Mouse (Mus musculus) lung, postnatal 4 days (tissue): Measurements from ENCODE around the gene Amh.
A peak's percentile ranks its signal among the peaks of the same experiment; 100 is the strongest.

ENCODE experiments used
- DNase-seq, 2 experiments: peaks; one replicate each; pipeline ENCODE4 v3.0.0; 2021

The Amh gene

DNA sequence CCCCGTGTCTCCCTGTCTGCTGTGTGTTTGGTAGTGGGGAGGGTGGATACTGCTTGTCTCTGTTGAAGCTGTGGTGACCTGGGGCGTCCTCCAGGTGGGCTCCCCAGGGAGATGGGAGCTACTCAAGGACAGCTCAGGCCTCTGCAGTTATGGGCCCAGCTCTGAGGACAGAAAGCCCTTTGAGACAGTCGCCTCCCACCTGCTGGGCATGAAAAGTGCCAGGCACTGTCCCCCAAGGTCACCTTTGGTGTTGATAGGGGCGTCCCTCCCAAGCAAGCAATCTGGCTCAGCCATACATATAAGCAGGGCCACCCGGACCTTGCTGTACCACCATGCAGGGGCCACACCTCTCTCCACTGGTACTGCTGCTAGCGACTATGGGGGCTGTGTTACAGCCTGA, at the start of gene Amh:
Gene Amh, plus strand, starts transcription at position 328 of the 400 bp plus-strand sequence.
- DNase-seq, result no peak

DNA sequence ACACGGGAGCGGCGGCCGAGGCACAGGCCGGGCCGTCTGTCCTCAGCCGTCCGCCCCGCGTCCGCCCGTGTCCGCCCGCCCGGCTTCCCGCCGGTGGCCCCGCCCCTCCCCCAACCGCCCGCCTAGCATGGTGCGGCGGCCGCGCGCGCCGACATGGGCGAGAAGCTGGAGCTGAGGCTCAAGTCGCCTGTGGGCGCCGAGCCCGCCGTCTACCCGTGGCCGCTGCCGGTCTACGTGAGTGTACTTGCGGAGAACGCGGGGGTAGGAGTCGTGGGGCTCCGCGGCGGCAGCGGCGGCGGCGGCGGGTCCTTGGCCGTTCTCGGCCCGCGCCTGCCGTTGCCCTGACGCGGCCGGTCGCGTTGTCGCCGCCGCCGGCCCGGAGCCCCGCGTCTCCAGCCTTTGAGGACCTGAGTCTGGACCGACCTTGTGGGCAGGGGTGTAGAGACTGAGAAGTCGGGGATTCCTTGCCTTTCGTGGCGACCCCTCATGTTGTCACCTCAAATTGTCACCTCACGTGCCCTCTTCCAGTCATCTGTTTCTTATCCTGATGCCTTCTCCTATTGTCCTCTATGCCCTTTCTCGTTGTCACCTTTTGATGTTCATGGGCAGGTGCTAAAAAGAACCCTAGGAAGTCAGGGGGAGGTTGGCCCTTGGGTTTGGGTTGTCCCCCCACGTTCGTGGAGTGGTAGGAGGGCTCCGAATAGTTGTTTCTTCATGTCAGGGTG, 49.6 kb upstream of the Amh start:
- no peak for DNase-seq

DNA sequence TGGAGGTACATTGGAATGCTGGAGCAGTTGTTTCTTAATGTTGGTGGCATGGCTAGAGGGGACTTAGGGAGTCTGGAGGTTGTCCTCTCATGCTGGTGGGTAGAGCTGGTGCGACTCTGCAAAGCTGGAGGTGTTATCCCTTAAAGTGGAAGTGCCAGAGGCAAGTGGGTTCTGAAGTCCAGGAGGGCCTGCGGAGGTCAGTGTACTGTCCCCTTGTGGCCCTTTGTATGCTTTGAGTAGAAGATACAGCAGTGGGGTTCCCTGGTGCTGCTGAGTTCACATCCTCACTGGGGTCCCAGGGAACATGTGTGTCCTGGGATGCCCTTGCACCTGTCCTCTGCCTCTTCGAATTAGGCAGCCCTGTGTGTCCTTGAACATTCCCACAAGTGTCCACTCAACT, 48.9 kb upstream of the Amh start:
- DNase-seq, result no peak

DNA sequence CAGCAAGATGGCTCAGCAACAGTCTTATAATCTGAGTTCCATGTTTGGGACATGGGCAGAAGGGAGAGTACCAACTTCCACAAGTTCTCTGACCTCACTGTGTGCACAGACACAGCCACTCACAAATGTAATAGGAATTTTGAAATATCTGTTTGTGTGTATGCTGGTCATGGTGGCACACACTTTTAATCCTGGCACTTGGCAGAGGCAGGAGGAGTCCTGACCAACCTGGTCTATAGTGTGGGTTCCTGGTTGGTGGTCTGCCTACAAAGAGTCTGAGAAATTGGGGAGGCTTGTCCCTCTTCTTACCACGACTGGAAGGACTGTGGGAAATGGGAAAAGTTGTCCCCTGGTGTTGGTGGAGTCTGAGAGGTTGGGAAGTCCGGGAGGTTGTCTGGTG, 48.5 kb upstream of the Amh start:
- DNase-seq, result no peak

DNA sequence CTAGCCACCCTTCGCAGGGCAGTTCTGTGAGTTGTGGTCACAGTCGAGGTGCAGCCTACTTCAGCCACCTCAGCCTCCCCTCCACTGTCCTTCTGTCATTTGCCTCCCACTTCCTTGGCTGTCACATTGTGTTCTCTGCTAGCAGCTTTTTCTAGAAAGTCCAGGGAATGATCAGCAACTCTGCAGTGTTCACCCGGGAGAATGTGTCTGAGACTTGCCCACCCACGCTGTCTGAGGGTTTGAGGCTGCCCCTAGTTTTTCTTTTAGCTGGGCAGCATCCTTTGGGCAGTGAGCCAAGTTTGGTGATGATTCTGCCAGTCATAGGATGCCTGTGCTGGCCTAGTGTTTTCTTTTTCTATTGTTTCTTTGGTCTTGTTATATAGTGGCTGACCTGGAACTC, 48.1 kb upstream of the Amh start:
- no peak for DNase-seq

DNA sequence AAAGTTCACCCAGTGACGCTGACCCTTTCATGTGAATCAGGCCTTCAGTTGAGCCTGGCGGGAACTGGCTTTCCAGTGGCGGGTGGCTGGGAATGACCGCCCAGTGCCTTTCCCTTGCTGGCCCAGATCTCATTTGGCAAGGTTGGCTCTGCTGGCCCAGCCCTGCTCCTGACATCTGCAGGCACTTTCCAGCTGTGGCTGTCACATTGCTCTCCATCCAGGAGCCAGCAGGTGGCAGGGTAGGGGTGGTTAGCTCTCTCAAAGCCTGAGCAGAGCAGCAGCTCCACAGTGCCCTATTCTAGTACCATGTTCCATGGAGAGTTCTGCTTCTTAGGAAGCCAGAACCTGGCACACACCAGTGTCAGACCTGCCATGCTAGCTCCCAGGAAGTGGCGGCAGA, 47.3 kb upstream of the Amh start:
- peak; percentile 85 for DNase-seq

DNA sequence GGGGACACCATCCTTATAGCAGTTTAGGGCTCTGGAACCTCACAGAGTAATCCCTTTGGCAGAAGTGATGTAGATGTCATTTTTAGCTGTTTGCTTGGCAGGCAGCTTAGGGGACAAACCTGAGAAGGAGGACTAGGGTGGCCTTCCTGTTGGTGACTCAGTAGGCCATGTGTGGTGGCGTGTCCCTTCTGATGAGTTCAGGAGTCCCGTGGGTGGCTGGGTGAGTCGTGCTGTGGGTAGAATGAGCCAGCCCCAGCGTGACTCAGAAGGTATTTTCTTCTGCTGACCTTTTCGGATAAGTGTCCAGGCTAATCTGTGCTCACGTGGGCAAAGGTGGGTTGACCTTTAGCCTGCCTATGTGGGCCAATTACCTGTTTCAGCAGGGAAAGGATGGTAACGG, 46.4 kb upstream of the Amh start:
- no peak for DNase-seq

DNA sequence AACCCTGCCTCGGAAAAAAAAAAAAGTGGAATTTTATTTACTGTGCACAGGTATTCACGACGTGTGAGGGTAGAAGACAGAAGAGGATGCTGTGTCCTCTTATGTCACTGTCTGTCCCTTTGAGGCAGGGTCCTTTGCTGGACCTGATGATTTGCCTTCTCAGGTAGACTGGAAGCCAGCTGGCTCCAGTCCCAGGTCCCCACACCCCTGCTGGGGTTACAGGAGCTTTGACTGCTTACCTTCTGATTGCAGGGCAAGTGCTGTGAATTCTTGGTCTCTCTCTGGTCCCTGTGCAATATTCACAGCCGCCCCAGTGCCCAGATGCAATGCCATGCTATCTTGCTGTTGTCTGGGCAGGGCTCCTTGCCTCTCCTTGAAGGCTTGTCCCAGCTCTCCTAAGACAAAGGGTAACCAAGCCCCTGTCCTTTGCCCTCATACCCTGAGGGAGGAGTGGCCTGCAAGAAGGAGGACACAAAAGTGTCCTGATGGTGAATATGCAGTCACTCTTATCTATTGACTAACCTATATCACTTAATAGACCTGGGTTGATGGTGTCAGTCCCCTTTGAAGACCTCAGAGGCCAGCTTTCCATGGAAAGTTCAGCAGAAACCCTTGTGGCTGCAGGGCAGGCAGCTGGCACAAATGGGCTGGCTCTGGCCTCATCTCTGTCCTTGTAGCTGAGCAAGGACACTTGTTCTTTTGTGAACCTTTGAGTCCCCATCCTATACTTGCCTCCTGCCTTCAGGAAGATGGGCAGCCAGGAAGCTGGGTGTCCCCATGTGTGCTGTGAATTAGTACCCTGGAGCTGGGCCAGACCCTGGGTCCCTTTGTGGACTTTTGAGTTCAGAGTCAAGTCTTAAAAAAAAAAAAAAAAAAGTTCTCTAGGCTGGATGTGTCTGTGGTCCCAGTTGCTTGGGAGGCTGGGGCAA, 44.2 kb upstream of the Amh start:
- DNase-seq, result no peak

DNA sequence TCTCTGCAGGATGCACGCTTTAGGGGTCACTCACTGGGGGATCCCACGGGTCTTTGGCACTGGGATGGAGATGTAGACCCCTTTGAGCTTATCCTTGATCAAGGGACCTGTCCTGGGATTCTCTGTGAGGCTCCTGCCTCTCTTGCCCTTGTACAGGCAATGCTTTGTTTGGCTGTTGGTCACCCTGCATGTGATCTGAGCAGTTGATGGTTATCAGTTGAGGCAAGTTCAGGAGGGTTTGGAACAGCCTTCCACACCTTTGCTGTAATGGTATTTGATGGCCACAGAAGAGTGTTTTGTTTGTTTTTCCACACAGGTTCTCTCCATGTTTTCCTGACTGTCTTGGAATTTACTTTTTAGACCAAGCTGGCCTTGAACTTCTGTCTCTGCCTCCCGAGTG, 43.2 kb upstream of the Amh start:
- DNase-seq, result no peak

DNA sequence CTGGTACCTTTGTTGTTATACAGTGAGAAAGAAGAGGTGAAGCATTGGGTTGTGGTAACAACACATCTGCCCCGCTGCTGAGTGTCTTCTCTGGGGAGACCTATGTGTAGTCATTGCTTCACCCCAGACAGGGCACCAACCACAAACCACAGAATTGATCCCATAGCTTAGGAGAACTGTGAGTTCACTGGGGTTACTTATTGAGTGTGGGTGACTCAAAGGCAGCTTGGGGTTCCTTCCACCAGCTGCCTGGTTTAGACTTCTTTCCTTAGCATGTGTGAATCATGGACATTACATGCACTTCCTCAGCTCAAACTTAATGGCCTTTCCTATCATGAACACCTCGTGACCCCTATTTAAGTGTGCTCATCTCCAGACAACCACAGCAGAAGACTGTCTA, 41.5 kb upstream of the Amh start:
- no peak for DNase-seq

DNA sequence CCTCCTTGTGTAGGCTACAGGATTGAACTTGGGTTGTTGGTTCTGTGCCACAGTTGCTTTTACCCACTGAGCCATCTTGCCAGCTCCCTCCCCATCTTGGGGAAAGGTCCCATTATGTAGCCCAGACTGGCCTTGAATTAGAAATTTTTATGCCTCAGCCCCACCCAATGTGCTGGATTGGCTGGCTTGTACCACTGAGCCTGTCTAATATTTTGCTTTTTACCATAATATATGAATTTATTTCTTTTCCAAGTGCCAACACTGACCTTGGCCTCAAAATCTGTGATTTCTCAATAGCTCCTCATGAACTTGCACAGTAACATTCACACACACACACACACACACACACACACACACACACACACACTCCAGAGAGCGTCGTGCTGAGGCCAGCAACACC, 39.3 kb upstream of the Amh start:
- no peak for DNase-seq

DNA sequence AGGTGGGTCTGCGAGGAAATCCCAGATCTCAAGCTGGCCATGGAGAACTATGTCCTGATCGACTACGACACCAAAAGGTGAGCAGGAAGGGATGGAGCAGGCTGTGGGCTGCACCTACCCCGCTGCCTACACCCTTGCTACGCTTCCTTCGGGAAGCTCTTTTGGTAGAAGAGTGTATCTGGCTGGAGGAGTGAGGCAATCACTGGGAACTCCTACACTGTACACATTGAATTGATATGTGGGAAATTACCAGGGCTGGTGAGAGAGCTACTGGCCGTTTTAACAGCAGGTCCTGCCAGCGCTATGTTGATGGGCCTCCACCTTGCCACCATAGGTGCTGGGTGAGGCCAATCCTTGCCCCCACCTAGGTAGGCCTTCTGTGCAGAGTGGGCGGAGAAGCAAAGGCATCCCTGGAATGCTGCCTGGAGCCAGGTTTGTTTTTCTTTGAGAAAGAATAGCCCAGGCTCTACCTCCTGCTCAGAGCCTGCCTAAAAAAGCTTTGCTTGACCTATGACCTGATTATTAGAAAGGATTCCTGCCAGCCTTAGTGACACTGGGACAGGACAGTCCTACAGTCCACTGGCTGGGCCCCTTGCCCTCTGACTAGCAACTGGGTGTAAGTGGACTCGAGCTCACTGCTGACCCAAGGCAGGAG, 38.8 kb upstream of the Amh start:
- peak; percentile 27 to 61 for DNase-seq

DNA sequence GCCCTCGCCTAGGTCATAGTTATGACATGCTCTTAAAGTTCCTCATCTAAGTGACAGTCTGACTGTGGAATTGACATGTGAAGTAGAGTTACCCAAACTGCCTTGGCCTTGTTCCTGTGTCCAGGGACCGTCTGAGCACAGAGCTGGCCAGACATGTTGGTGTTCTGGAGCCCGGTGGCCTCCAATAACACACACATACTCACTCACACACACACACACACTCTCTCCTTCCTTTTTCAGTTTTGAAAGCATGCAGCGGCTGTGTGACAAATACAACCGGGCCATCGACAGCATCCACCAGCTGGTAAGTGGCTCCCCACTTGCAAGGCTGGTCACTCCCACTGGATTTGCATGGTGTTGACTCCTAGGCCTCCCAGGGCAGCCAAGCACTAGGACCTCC, 36.7 kb upstream of the Amh start:
- DNase-seq, result no peak

DNA sequence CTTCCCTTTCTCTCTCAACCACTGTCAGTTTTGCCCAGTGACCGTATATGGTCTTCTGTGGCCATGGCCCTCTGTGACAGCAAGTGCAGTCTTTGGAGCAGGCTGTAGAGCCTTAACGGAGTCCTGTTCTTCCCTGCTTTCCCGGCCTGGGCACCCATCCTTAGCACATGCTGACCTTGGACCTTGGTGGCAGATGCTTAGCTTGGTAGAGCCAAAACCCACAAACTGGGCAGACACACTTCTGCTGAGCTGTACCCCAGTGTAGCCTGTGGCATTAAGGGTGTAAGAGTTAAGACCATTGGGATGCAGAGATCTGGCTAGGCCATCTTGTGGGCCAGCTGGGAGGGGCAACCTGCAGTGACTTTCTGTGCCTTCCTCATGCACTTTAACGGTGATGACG, 31.2 kb upstream of the Amh start:
- no peak for DNase-seq

DNA sequence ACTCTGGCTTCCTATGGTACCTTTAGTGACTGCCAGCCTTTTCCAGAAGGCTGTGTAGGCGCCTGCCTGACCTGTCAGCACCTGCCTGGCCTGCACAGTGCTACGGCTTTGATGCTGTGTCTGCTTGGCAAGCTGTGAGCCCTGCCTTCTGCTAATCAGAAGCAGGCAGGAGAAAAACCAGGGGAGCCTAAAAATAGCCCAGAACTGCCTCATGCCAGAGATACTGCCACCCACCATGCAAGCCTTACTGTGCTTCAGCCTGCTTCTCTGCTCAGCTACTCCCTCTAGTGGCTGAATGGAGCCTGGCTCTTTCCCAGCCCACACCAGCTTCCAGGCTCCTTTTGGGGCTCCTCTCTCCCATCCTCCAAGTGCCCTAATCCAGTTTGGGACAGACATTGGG, 30.5 kb upstream of the Amh start:
- DNase-seq, result peak; percentile 63 to 81

DNA sequence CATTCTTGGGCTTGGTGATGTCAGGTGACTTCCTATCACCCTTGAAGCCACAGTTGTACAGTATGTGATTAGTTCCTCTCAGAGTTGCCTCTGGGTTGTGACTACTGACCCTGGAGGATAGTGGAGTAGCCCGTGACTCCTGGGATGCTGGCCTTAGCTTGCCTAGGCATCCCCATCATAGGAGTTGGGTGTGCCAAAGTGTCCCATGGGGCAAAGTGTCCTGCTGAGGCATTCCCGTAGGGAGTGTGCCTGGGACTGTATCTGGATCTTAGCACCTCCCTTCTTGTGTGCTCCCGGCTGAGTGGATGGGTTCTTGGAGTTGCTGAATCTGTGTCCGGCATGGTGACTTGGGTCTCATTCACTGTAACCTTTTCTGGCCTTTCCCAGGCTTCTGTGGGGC, 30.1 kb upstream of the Amh start:
- DNase-seq, result no peak

DNA sequence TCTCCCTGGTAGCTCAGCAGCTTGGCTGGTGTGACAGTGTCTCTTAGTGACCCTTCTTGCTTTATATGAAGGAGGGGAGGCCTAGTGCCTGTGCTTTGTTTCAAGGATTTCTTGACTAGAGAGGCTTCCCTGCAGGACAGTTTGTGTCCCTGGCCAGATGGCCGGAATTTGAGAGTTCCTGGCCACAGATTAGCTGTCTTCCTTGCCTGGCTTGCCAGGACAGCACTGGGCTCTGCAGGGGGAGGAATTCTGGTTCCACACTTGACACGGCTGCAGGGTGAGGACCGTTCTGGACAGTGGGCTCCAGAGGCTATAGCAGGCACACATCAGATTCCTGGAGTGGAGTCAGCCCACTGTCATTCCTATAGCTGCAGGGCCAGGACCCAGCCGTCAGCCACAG, 29.3 kb upstream of the Amh start:
- no peak for DNase-seq

DNA sequence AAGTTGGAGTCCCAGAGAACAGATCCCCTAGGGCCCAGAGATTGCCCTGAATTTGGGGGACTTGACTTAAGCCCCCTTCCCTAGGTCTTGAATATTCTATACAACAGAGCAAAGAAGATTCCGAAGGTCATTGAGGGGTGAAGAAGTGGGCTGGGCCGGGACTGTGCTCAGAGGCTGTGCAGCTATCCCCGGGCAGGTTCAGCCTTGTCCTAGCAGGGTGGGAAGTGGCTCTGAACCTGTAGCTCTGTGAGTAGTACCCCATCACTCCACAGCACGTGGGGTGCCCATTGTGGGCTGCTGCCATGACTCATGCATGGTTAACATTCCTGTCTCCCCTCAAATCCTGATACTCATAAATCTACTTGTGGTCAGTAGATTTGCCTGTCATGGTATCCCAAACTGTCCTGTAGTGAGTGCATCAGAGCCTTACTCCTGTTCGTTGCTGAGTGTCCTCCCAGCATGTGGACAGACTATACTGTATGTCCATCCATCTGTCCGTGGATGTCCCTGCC, 28.6 kb upstream of the Amh start:
- no peak for DNase-seq

DNA sequence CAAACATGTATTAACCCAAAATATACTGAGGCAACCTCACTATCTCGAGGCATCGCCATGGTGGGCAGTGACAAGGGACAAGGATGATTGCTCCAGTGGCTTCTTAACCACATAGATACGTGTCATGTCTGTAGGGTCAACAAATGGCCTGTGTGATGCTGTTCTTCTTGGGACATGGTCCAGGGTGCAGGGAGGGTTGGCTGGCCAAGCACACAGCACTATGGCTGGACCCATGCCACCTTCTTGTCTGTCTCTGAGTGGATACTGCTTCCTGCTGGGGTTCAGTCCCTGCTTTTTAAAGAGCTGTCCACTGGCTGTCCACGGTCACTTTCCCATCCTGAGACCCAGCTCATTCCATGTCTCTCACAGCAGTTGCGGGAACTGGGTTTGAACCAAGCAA, 27.9 kb upstream of the Amh start:
- no peak for DNase-seq

DNA sequence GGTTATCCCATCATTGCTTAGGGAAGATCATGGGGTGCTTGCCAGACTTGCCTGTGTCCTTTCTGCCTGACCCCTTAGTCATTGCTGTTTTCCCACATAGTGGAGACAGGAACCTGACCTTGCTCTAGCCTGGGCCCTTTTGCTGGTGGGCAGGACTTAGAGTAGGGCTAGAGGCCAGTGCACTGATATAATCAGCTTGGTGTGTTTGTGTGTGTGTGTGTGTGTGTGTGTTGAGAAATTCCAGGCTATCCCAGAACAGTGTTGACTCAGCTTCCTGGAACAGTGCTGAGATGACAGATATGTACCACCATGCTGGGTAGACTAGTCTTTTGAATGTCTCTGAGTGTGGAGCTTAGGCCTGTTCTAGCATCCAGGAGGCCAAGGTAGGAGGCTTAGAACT, 25.5 kb upstream of the Amh start:
- no peak for DNase-seq

DNA sequence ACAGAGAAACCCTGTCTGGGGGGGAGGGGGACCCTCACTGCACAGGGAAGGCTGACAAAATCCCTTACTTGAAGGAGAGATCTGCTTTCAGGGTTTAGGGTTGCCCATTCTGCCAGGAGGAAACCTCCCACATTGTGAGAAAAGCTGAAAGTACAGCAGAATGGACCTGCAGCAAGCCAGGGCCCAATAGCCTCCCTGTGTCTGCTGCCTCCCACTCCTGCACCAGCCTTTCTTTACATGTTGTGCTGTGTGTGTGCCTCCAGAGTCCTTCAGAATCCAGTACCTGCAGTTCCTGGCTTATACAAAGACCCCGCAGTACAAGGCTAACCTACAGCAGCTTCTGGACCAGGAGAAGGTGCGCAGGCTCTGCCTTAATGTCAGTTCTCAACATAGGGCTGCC, 20.7 kb upstream of the Amh start:
- no peak for DNase-seq

DNA sequence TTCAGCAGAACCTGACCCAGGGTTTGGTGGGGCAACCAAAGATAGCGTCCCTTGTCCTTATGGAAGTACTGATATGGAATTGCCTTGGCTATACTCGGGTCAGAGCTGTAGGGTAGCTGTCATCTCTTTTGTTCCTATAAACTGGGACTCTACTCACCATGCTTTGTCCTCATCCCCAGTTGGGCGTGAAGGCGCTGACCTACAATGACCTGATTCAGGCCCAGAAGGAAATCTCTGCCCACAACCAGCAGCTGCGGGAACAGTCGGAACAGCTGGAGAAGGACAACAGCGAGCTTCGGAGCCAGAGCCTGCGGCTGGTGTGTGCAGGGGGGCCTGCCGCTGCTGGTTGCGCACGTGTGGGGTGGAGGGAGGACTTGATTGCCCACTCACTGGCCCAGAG, 20.2 kb upstream of the Amh start:
- no peak for DNase-seq

DNA sequence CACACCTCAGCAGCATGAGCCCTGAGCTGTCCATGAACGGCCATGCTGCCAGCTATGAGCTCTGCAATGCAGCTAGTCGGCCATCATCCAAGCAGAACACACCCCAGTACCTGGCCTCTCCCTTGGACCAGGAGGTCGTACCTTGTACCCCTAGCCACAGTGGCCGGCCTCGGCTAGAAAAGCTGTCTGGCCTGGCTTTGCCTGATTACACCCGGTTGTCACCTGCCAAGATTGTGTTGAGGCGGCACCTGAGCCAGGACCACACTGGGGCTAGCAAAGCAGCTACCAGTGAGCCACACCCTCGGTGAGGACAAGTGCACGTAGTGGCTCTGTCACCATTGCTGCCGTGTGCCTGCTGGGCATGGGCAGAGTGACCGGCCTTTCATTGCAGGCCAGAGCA, 19.1 kb upstream of the Amh start:
- no peak for DNase-seq

DNA sequence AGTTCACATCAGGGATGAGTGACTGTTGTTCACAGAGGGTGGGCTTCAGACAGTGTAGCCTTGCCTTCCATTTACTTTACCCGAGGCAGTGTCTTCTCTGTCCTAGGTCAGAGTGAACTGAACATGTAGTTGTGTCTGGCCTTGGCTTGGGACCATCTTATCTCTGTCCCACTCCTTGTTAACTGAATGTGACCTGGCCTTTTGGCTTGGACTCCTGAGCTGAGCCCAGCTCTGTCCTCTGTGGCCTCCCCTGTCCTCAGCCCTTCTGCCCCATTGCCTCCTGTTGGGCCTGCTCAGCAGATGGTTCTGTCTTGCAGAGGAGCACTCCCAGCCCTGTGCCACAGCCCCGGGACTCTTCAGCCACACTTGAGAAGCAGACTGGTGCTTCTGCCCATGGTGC, 17.5 kb upstream of the Amh start:
- DNase-seq, result no peak
